Mouse (Mus musculus): ENCODE results near the gene Irf2.

Irf2 gene

GRCm38 (mm10) chr8:46722536-46722935 lies 17.0 kb upstream of the Irf2 start:
- in situ Hi-C loops (cut with MboI, MseI) = no loop called here

- in situ Hi-C loops (cut with MboI, MseI) = loop anchor here in 1 of 2 experiments (5.0 kb wide), 1 partner anchor 39 kb away; no protein-coding TSS in a partner anchor
Measured at GRCm38 (mm10) chr8:46726383-46726782, 13.1 kb upstream of the Irf2 start.

GRCm38 (mm10) chr8:46729671-46730070 lies 9.9 kb upstream of the Irf2 start:
- in situ Hi-C loops (cut with MboI, MseI) = loop anchor here (5.0 to 10.0 kb wide), 2 partner anchors 42 to 175 kb away; partner anchors contain the start of gene Cenpu (in 1 of the 2)

GRCm38 (mm10) chr8:46732381-46732915 lies 7.1 kb upstream of the Irf2 start:
- in situ Hi-C loops (cut with MboI, MseI) = loop anchor here in 1 of 2 experiments (10.0 kb wide), 1 partner anchor 178 kb away; the partner anchor contains the start of gene Cenpu

- in situ Hi-C loops (cut with MboI, MseI) = loop anchor here in 1 of 2 experiments (10.0 kb wide), 1 partner anchor 179 kb away; the partner anchor contains the start of gene Cenpu
Measured at GRCm38 (mm10) chr8:46733603-46734002, 5.9 kb upstream of the Irf2 start.

GRCm38 (mm10) chr8:46735505-46735904 lies 4.0 kb upstream of the Irf2 start:
- in situ Hi-C loops (cut with MboI, MseI) = loop anchor here (5.0 to 10.0 kb wide), 2 partner anchors 181 to 207 kb away; partner anchors contain the start of gene Cenpu (in 1 of the 2)

- in situ Hi-C loops (cut with MboI, MseI) = loop anchor here (5.0 to 10.0 kb wide), 2 partner anchors 181 to 206 kb away; partner anchors contain the start of gene Cenpu (in 1 of the 2)
Measured at GRCm38 (mm10) chr8:46736260-46736659, 3.3 kb upstream of the Irf2 start.

GRCm38 (mm10) chr8:46737421-46737820 lies 2.1 kb upstream of the Irf2 start:
- in situ Hi-C loops (cut with MboI, MseI) = loop anchor here (5.0 to 10.0 kb wide), 2 partner anchors 183 to 205 kb away; partner anchors contain the start of gene Cenpu (in 1 of the 2)

GRCm38 (mm10) chr8:46737907-46738306 lies 1.6 kb upstream of the Irf2 start:
- in situ Hi-C loops (cut with MboI, MseI) = loop anchor here (5.0 to 10.0 kb wide), 2 partner anchors 183 to 204 kb away; partner anchors contain the start of gene Cenpu (in 1 of the 2)

- in situ Hi-C loops (cut with MboI, MseI) = loop anchor here (5.0 to 10.0 kb wide), 2 partner anchors 184 to 204 kb away; partner anchors contain the start of gene Cenpu (in 1 of the 2)
Measured at GRCm38 (mm10) chr8:46738601-46739000, 931 bp upstream of the Irf2 start.

- in situ Hi-C loops (cut with MboI, MseI) = loop anchor here (5.0 to 10.0 kb wide), 2 partner anchors 185 to 202 kb away; partner anchors contain the start of gene Cenpu (in 1 of the 2)
Measured at GRCm38 (mm10) chr8:46739956-46740512, 502 bp downstream of the Irf2 start.

GRCm38 (mm10) chr8:46740513-46741280 lies 1.2 kb downstream of the Irf2 start:
- in situ Hi-C loops (cut with MboI, MseI) = no loop called here

GRCm38 (mm10) chr8:46741281-46741791 lies 1.8 kb downstream of the Irf2 start:
- in situ Hi-C loops (cut with MboI, MseI) = no loop called here

- in situ Hi-C loops (cut with MboI, MseI) = no loop called here
Measured at GRCm38 (mm10) chr8:46741991-46742690, 2.6 kb downstream of the Irf2 start.

- in situ Hi-C loops (cut with MboI, MseI) = no loop called here
Measured at GRCm38 (mm10) chr8:46742691-46743082, 3.2 kb downstream of the Irf2 start.

GRCm38 (mm10) chr8:46745464-46745863 lies 5.9 kb downstream of the Irf2 start:
- in situ Hi-C loops (cut with MboI, MseI) = no loop called here

GRCm38 (mm10) chr8:46747311-46747980 lies 7.9 kb downstream of the Irf2 start:
- in situ Hi-C loops (cut with MboI, MseI) = no loop called here

GRCm38 (mm10) chr8:46750000-46750399 lies 10.5 kb downstream of the Irf2 start:
- in situ Hi-C loops (cut with MboI, MseI) = loop anchor here in 1 of 2 experiments (10.0 kb wide), 1 partner anchor 755 kb away; no protein-coding TSS in a partner anchor

GRCm38 (mm10) chr8:46750566-46750965 lies 11.0 kb downstream of the Irf2 start:
- in situ Hi-C loops (cut with MboI, MseI) = loop anchor here in 1 of 2 experiments (10.0 kb wide), 1 partner anchor 754 kb away; no protein-coding TSS in a partner anchor

- in situ Hi-C loops (cut with MboI, MseI) = loop anchor here in 1 of 2 experiments (10.0 kb wide), 1 partner anchor 754 kb away; no protein-coding TSS in a partner anchor
Measured at GRCm38 (mm10) chr8:46751151-46751550, 11.6 kb downstream of the Irf2 start.

Data from T-helper 17 cell (primary cell).